Mouse (Mus musculus): ENCODE results near the gene Ifit1bl1. TPM values are rescaled to one million over a fixed set of nuclear protein-coding genes. Genes with fewer than 3 reads are reported as not detected.

Gene Ifit1bl1
- polyA plus RNA-seq, 1 experiment from 2014 or later, result 0.22 TPM

DNA sequence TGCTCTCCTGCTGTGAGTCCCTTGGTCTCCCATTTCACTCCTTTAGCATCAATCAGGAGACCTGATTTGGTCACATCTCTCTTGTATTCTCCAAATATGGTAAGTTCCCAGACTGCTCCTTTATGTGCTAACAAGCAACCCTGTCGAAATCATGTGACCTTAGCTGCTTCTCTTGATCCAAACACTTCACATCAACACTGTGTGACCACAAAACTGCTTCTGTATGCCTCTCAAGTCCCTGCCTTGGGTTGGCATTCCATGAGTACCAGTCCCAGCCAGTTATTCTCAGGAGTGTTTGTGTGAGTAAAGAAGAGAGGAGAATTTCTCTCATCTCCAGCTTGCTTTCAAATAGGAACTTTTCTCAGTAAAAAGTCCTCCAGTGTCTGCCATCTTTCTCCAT is 24.6 kb downstream of the Ifit1bl1 start:
- Histone ChIP-seq H3K9ac (ENCODE audit: low read length) (no peak overlapping the region), H3K27me3 (ENCODE audit: control insufficient read depth, insufficient read depth, low read length) (no peaks in the 10 kb centered on the region), H3K4me2 (no peak overlapping the region), H3K9me3 (ENCODE audit: control insufficient read depth, low read length) (no peaks in the 10 kb centered on the region), H3K4me1 (ENCODE audit: control insufficient read depth, insufficient read depth, low read length) (no peaks in the 10 kb centered on the region), H3K4me3 (ENCODE audit: low read depth, low read length) (no peak overlapping the region), H3K27ac (ENCODE audit: low read depth, low read length) (no peak overlapping the region), H3K36me3 (ENCODE audit: control insufficient read depth, insufficient read depth, low read length) (no peaks in the 10 kb centered on the region)
- DNase-seq (ENCODE audit: low spot score, missing footprints) (no peak), ATAC-seq (ENCODE audit: low FRiP score) (no peak)
- WGBS, result 69% methylated on average over 1 of the region's 1 CpGs

DNA sequence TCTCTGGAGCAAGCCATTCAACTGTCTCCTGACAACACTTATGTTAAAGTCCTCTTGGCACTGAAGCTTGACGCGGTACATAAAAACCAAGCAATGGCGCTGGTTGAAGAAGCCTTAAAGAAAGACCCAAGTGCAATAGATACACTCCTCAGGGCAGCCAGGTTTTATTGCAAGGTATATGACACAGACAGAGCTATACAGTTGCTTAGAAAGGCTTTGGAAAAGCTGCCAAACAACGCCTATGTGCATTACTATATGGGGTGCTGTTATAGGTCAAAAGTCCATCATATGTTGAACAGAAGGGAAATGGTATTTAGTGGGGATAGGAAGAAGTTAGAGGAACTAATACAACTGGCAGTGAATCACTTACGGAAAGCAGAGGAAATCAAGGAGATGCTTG is 28.1 kb downstream of the Ifit1bl1 start:
- DNase-seq (ENCODE audit: low spot score, missing footprints) (no peak), ATAC-seq (ENCODE audit: low FRiP score) (no peak)
- H3K27me3 ChIP-seq (ENCODE audit: control insufficient read depth, insufficient read depth, low read length), result no peaks in the 10 kb centered on the region
- H3K4me3 ChIP-seq (ENCODE audit: low read depth, low read length), result no peak overlapping the region
- no peaks in the 10 kb centered on the region for H3K9me3 ChIP-seq (ENCODE audit: control insufficient read depth, low read length)
- H3K4me2 ChIP-seq, result no peak overlapping the region
- no peak overlapping the region for H3K27ac ChIP-seq (ENCODE audit: low read depth, low read length)
- 90% methylated on average over 5 of the region's 5 CpGs for WGBS
- H3K9ac ChIP-seq (ENCODE audit: low read length), result no peak overlapping the region
- H3K36me3 ChIP-seq (ENCODE audit: control insufficient read depth, insufficient read depth, low read length), result no peaks in the 10 kb centered on the region
- H3K4me1 ChIP-seq (ENCODE audit: control insufficient read depth, insufficient read depth, low read length), result no peaks in the 10 kb centered on the region

DNA sequence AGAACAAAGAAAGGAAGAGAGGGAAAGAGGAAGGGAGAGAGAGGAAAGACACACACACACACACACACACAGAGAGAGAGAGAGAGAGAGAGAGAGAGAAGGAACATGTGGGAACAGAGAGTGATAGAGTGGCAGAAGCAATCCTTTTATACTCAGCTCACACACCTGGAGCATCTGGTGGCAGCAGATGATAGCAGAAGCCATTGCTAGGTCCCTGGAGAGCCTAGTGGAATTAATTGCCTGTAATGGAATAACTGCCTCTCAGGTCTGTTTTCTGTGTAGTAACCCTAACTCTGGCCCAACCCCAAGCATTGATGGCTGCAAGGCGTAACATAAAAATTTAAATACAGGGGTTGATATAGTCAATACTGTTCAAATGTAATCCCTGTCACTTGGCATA is 30.7 kb downstream of the Ifit1bl1 start:
- ATAC-seq (ENCODE audit: low FRiP score), result no peak
- Histone ChIP-seq H3K4me3 (ENCODE audit: low read depth, low read length) (no peak overlapping the region), H3K4me1 (ENCODE audit: control insufficient read depth, insufficient read depth, low read length) (no peaks in the 10 kb centered on the region), H3K9ac (ENCODE audit: low read length) (no peak overlapping the region), H3K27ac (ENCODE audit: low read depth, low read length) (no peak overlapping the region), H3K36me3 (ENCODE audit: control insufficient read depth, insufficient read depth, low read length) (no peaks in the 10 kb centered on the region), H3K27me3 (ENCODE audit: control insufficient read depth, insufficient read depth, low read length) (no peaks in the 10 kb centered on the region), H3K4me2 (no peak overlapping the region), H3K9me3 (ENCODE audit: control insufficient read depth, low read length) (no peaks in the 10 kb centered on the region)
- no peak for DNase-seq (ENCODE audit: low spot score, missing footprints)
- 79% methylated on average over 1 of the region's 1 CpGs for WGBS

DNA sequence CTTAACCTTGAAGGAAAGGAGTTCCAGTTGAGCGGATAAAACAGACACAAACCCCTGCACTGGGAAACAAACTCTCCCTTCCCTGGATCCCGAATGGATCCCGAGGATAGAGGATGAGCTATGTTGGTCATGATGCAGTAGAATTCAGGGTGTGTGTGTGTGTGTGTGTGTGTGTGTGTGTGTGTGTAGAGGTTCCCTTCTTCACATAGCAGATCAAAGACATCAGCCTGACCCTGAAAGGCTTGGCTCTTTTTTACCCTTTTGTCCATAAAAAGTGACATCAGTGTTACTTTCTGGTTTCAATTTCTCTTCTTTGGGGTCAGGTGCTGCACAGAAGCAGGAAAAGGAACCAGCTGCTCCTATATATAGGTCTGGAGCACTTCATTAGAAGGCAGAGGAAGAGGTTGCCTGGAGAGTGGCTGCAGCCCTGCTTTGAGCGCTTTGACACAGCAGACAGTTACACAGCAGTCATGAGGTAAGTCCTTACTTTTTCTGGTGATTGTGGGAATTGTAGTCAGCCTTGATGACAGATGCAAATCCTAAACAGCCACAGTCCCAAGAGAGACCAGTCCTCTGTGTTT is 31.8 kb downstream of the Ifit1bl1 start:
- DNase-seq (ENCODE audit: low spot score, missing footprints) (no peak), ATAC-seq (ENCODE audit: low FRiP score) (no peak)
- Histone ChIP-seq H3K9me3 (ENCODE audit: control insufficient read depth, low read length) (no peaks in the 10 kb centered on the region), H3K27ac (ENCODE audit: low read depth, low read length) (no peak overlapping the region), H3K36me3 (ENCODE audit: control insufficient read depth, insufficient read depth, low read length) (no peaks in the 10 kb centered on the region), H3K4me2 (no peak overlapping the region), H3K9ac (ENCODE audit: low read length) (no peak overlapping the region), H3K4me1 (ENCODE audit: control insufficient read depth, insufficient read depth, low read length) (no peaks in the 10 kb centered on the region), H3K27me3 (ENCODE audit: control insufficient read depth, insufficient read depth, low read length) (no peaks in the 10 kb centered on the region), H3K4me3 (ENCODE audit: low read depth, low read length) (no peak overlapping the region)
- 60% methylated on average over 4 of the region's 4 CpGs for WGBS

DNA sequence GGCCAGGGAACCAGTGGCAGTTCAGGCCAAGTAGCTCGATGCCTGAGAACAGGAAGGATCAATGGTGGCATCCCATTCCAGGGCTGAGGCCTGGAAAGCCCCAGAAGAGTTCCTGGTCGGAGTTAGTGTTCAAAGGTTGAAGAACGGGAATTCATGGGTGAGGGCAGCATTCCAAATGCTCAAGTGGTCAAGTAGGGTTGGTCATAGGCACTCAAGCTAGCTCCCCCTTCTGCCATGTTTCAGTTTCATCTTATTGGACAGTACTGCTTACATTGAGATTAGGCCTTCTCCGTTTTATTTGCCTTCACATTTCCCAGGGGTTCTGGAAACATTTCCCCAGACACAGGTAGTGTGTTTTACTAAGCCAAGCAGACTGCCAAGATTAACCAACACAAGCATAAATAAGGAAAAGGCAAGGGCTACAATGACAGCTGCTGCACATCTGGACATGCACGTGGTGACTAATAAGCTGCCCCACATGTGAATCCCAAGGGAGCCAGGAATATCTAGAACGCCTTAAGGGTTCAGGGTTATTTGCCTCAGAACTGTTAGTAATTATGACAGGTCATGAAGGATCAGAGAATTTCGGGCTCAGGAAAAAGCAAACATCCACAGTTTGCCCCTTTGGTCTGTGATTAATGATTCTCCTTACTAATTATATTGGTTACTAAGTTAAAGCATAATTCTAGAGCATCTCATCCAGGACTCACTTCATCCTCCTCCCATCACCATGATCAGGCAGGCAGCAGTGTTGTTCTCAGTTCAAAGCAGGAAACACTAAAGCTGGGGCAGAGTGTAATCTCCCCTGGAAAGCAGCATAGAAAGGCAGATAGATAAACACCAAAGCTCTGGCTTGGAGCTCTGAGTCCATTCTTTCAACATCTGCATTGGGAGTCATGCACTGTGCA is 32.5 kb downstream of the Ifit1bl1 start:
- H3K27ac ChIP-seq (ENCODE audit: low read depth, low read length), result no peak overlapping the region
- WGBS, result 78% methylated on average over 7 of the region's 7 CpGs
- H3K36me3 ChIP-seq (ENCODE audit: control insufficient read depth, insufficient read depth, low read length), result no peaks in the 10 kb centered on the region
- no peak for DNase-seq (ENCODE audit: low spot score, missing footprints)
- no peak overlapping the region for H3K4me3 ChIP-seq (ENCODE audit: low read depth, low read length)
- no peaks in the 10 kb centered on the region for H3K27me3 ChIP-seq (ENCODE audit: control insufficient read depth, insufficient read depth, low read length)
- H3K4me2 ChIP-seq, result no peak overlapping the region
- H3K4me1 ChIP-seq (ENCODE audit: control insufficient read depth, insufficient read depth, low read length), result no peaks in the 10 kb centered on the region
- no peak for ATAC-seq (ENCODE audit: low FRiP score)
- no peaks in the 10 kb centered on the region for H3K9me3 ChIP-seq (ENCODE audit: control insufficient read depth, low read length)
- H3K9ac ChIP-seq (ENCODE audit: low read length), result no peak overlapping the region

DNA sequence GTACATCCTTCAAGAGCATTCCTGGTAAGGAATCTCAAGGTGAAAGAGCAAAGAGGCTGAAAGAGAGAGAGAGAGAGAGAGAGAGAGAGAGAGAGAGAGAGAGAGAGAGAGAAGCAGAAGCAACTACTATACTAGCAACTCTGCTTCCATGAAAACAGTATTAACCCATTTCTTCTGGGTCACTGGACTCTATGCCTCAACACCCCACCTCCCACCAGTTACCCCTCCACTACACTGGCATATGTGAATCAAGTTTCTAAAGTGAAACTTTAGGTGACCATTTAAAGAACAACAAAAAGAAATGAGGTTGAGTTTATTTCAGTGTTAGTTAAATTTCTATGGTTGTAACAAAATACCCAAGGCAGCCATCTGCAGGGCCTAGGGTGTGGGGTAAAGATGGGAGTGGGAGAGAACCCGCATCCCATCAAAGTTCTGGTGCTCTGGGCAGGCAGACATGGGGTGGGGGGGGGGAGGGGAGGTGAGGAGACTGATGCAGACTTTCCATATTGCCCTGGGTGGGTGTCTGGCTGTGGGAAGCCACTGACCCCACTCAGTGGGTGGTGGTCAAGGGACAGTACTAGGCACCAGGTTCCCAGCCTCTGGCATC is 35.5 kb downstream of the Ifit1bl1 start:
- DNase-seq (ENCODE audit: low spot score, missing footprints) (peak; percentile 49), ATAC-seq (ENCODE audit: low FRiP score) (no peak)
- Histone ChIP-seq H3K9ac (ENCODE audit: low read length) (no peak overlapping the region), H3K4me1 (ENCODE audit: control insufficient read depth, insufficient read depth, low read length) (no peaks in the 10 kb centered on the region), H3K4me3 (ENCODE audit: low read depth, low read length) (no peak overlapping the region), H3K9me3 (ENCODE audit: control insufficient read depth, low read length) (no peaks in the 10 kb centered on the region), H3K27me3 (ENCODE audit: control insufficient read depth, insufficient read depth, low read length) (no peaks in the 10 kb centered on the region), H3K36me3 (ENCODE audit: control insufficient read depth, insufficient read depth, low read length) (no peaks in the 10 kb centered on the region), H3K4me2 (no peak overlapping the region), H3K27ac (ENCODE audit: low read depth, low read length) (no peak overlapping the region)
- WGBS, result 69% methylated on average over 1 of the region's 1 CpGs

DNA sequence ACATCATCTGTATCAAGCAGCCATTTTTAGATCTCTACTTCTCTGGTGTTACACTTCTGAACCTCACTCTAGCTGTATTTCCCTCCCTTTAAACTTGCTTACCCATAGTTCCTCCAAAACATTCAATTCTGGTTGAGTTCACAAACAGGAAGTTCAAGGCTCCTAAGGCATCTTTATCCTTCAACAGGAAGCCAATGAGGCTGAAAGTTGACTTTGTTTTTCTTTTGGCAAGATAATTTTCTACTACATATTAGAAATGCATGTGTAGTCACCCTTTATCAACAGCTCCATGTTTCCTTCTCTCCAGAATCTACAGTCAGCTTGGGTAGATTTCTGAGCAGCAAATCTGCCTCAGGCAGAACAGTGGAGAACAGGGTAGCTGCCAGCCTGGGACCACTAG is 39.2 kb downstream of the Ifit1bl1 start:
- Histone ChIP-seq H3K9ac (ENCODE audit: low read length) (no peak overlapping the region), H3K36me3 (ENCODE audit: control insufficient read depth, insufficient read depth, low read length) (no peaks in the 10 kb centered on the region), H3K27me3 (ENCODE audit: control insufficient read depth, insufficient read depth, low read length) (no peaks in the 10 kb centered on the region), H3K4me3 (ENCODE audit: low read depth, low read length) (no peak overlapping the region), H3K27ac (ENCODE audit: low read depth, low read length) (no peak overlapping the region), H3K4me2 (no peak overlapping the region), H3K4me1 (ENCODE audit: control insufficient read depth, insufficient read depth, low read length) (no peaks in the 10 kb centered on the region), H3K9me3 (ENCODE audit: control insufficient read depth, low read length) (no peaks in the 10 kb centered on the region)
- ATAC-seq (ENCODE audit: low FRiP score), result no peak
- DNase-seq (ENCODE audit: low spot score, missing footprints), result no peak

DNA sequence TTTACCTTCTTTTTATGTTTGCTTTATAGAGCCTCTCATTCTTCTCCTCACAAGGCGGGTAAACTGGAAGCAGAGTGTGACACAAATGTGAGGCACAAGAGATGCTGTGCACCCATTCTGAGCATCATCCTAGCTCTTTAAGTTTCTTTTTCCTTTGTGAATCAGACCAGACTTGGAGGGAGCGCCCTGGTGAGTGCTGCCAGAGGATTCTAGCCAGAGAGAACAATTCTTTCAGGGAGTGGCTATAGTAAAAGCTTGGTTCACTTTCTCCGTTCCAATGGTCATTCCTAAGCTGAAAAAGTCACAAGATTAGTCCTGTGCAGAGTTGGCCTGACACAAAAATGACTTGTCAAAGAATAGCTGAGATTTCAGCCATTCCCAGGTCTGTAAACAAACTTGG is 45.1 kb downstream of the Ifit1bl1 start:
- Histone ChIP-seq H3K4me2 (no peak overlapping the region), H3K27ac (ENCODE audit: low read depth, low read length) (no peak overlapping the region), H3K9ac (ENCODE audit: low read length) (no peak overlapping the region), H3K4me1 (ENCODE audit: control insufficient read depth, insufficient read depth, low read length) (no peaks in the 10 kb centered on the region), H3K4me3 (ENCODE audit: low read depth, low read length) (no peak overlapping the region), H3K27me3 (ENCODE audit: control insufficient read depth, insufficient read depth, low read length) (no peaks in the 10 kb centered on the region), H3K9me3 (ENCODE audit: control insufficient read depth, low read length) (no peaks in the 10 kb centered on the region), H3K36me3 (ENCODE audit: control insufficient read depth, insufficient read depth, low read length) (no peaks in the 10 kb centered on the region)
- DNase-seq (ENCODE audit: low spot score, missing footprints) (no peak), ATAC-seq (ENCODE audit: low FRiP score) (no peak)
- WGBS, result 74% methylated on average over 3 of the region's 3 CpGs

DNA sequence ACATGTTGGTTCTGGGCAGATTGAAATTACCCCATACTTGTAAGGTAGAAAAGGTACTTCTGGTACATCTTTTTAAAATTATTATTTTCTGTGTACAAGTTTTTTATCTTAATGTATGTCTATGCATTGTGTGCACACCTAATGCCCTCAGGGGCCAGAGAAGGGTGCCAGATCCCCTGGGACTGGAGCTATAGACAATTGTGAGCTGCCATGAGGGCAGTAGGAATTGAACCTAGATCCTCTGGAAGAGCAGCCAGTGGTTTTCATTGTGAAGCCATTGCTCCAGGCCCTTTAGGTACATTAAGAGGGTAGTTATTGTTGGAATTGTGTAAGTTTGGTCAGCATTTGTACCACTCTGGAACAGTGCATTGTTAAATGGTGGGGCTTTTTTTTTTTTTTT is 47.7 kb downstream of the Ifit1bl1 start:
- Histone ChIP-seq H3K36me3 (ENCODE audit: control insufficient read depth, insufficient read depth, low read length) (no peaks in the 10 kb centered on the region), H3K4me2 (no peak overlapping the region), H3K4me3 (ENCODE audit: low read depth, low read length) (no peak overlapping the region), H3K27me3 (ENCODE audit: control insufficient read depth, insufficient read depth, low read length) (no peaks in the 10 kb centered on the region), H3K9ac (ENCODE audit: low read length) (no peak overlapping the region), H3K27ac (ENCODE audit: low read depth, low read length) (no peak overlapping the region), H3K9me3 (ENCODE audit: control insufficient read depth, low read length) (no peaks in the 10 kb centered on the region), H3K4me1 (ENCODE audit: control insufficient read depth, insufficient read depth, low read length) (peaks cover 2% of the 10 kb centered on the region; the same call in 1 of the 2 replicates)
- ATAC-seq (ENCODE audit: low FRiP score) (no peak), DNase-seq (ENCODE audit: low spot score, missing footprints) (peak; percentile 39)
